Mouse (Mus musculus) kidney, adult 2 months (tissue): ENCODE data around the gene Ube2ql1.

Source experiments
- CTCF ChIP-seq: fragments of 200-500 bp; conservative IDR thresholded peaks from 2 replicates; pipeline ENCODE4 v1.5.1; 2011; ENCODE audit warnings: low read depth, mild to moderate bottlenecking, control low read depth, low read length, moderate library complexity, mixed read lengths; ENCODE audit not compliant: insufficient read depth, insufficient read length
- POLR2A ChIP-seq: fragments of 200-500 bp; IDR thresholded peaks from one replicate; pipeline ENCODE4 v1.6.1; 2011; ENCODE audit warnings: low read depth, low read length, control low read depth

- TF ChIP-seq POLR2A (no peak), CTCF (peak; percentile 76)
Measured at GRCm38 (mm10) chr13:69696333-69696991, 43.2 kb downstream of the Ube2ql1 start.
